Mouse (Mus musculus) right cerebral cortex, postnatal 4 days (tissue): Measurements from ENCODE around the gene Svbp.
A peak's percentile ranks its signal among the peaks of the same experiment; 100 is the strongest.

ENCODE experiments used
- DNase-seq: peaks from one replicate; pipeline ENCODE4 v3.0.0-alpha.2; 2022

Gene Svbp

GRCm38 (mm10) chr4:119194909-119195581 is at the start of gene Svbp:
Svbp (plus strand) TSS chr4:119195306.
- peak; percentile 93 for DNase-seq

- no peak for DNase-seq
Measured at GRCm38 (mm10) chr4:119146816-119147215, 48.3 kb upstream of the Svbp start.

- no peak for DNase-seq
Measured at GRCm38 (mm10) chr4:119147347-119147746, 47.8 kb upstream of the Svbp start.

- DNase-seq = no peak
Measured at GRCm38 (mm10) chr4:119148741-119149140, 46.4 kb upstream of the Svbp start.

- peak; percentile 71 for DNase-seq
Measured at GRCm38 (mm10) chr4:119157186-119157585, 37.9 kb upstream of the Svbp start.

- no peak for DNase-seq
Measured at GRCm38 (mm10) chr4:119157891-119158290, 37.2 kb upstream of the Svbp start.

- DNase-seq = no peak
Measured at GRCm38 (mm10) chr4:119161358-119161757, 33.7 kb upstream of the Svbp start.

GRCm38 (mm10) chr4:119162990-119163389 is 32.1 kb upstream of the Svbp start:
- no peak for DNase-seq

GRCm38 (mm10) chr4:119165916-119166315 is 29.2 kb upstream of the Svbp start:
- no peak for DNase-seq

GRCm38 (mm10) chr4:119167068-119167467 is 28.0 kb upstream of the Svbp start:
- DNase-seq = no peak

- peak; percentile 88 for DNase-seq
Measured at GRCm38 (mm10) chr4:119167663-119168062, 27.4 kb upstream of the Svbp start.

GRCm38 (mm10) chr4:119172919-119173650 is 22.0 kb upstream of the Svbp start:
- no peak for DNase-seq

- peak; percentile 84 for DNase-seq
Measured at GRCm38 (mm10) chr4:119173851-119174453, 21.2 kb upstream of the Svbp start, which contains the start of gene Zfp691. Zfp691 (minus strand) TSS chr4:119174195.

- DNase-seq = no peak
Measured at GRCm38 (mm10) chr4:119177702-119178101, 17.4 kb upstream of the Svbp start.

GRCm38 (mm10) chr4:119178331-119178730 is 16.8 kb upstream of the Svbp start:
- no peak for DNase-seq

- no peak for DNase-seq
Measured at GRCm38 (mm10) chr4:119180133-119180707, 14.9 kb upstream of the Svbp start.

GRCm38 (mm10) chr4:119181456-119181855 is 13.7 kb upstream of the Svbp start:
- no peak for DNase-seq

GRCm38 (mm10) chr4:119183525-119183924 is 11.6 kb upstream of the Svbp start:
- DNase-seq = no peak

- DNase-seq = no peak
Measured at GRCm38 (mm10) chr4:119185771-119186170, 9.3 kb upstream of the Svbp start.

- DNase-seq = no peak
Measured at GRCm38 (mm10) chr4:119188060-119188785, 6.9 kb upstream of the Svbp start.

GRCm38 (mm10) chr4:119189392-119189791 is 5.7 kb upstream of the Svbp start:
- DNase-seq = no peak

GRCm38 (mm10) chr4:119189864-119190263 is 5.2 kb upstream of the Svbp start, which contains the start of gene Ermap:
Ermap (minus strand) TSS chr4:119190011.
- DNase-seq = no peak

GRCm38 (mm10) chr4:119190618-119191017 is 4.5 kb upstream of the Svbp start:
- no peak for DNase-seq
